Mouse (Mus musculus) thymus, adult 2 months (tissue): ENCODE data around the gene Stom. TPM values are rescaled to one million over a fixed set of nuclear protein-coding genes. Genes with fewer than 3 reads are reported as not detected.
A peak's percentile ranks its signal among the peaks of the same experiment; 100 is the strongest.

ENCODE experiments used
- DNase-seq: peaks from one replicate; pipeline ENCODE4 v3.0.0; 2021
- H3K27ac ChIP-seq: fragments of 200-500 bp; 2 replicates; pipeline ENCODE4 v1.5.1; 2012; ENCODE audit warnings: low read length, control low read depth; ENCODE audit not compliant: control insufficient read depth, insufficient read depth
- H3K27me3 ChIP-seq: fragments of 200-500 bp; 2 replicates; pipeline ENCODE4 v1.6.1; 2012; ENCODE audit warnings: mild to moderate bottlenecking, low read length, moderate library complexity, mixed read lengths; ENCODE audit not compliant: control insufficient read depth, insufficient read depth
- H3K36me3 ChIP-seq: fragments of 200-500 bp; 2 replicates; pipeline ENCODE4 v1.6.1; 2012; ENCODE audit warnings: mild to moderate bottlenecking, low read length, moderate library complexity; ENCODE audit not compliant: control insufficient read depth, insufficient read depth
- H3K4me1 ChIP-seq: fragments of 200-500 bp; replicated peaks from 2 replicates; pipeline ENCODE4 v1.6.1; 2012; ENCODE audit warnings: low read length; ENCODE audit not compliant: control insufficient read depth, insufficient read depth
- H3K4me3 ChIP-seq: fragments of 200-500 bp; 2 replicates; pipeline ENCODE4 v1.5.1; 2012; ENCODE audit warnings: mild to moderate bottlenecking, low read length, control low read depth, moderate library complexity; ENCODE audit not compliant: control insufficient read depth, insufficient read depth
- CTCF ChIP-seq: fragments of 200-500 bp; IDR thresholded peaks from 2 replicates; pipeline ENCODE4 v1.5.1; 2012; ENCODE audit warnings: mild to moderate bottlenecking, control low read depth, low read length, moderate library complexity, borderline replicate concordance; ENCODE audit not compliant: control insufficient read depth, poor library complexity, insufficient read depth; ENCODE audit errors: extremely low read depth
- POLR2A ChIP-seq: fragments of 200-500 bp; IDR thresholded peaks from 2 replicates; pipeline ENCODE4 v1.6.1; 2012; ENCODE audit warnings: mild to moderate bottlenecking, low read length, control low read depth, moderate library complexity; ENCODE audit not compliant: control insufficient read depth, poor library complexity, insufficient read depth; ENCODE audit errors: extremely low read depth
- WGBS: fragments of 180-500 bp; shearing (Covaris S2); methylation state at CpG from one replicate; pipeline ENCODE4 v1.1.7; 2018; 5-methylcytosine and 5-hydroxymethylcytosine counted together
- polyA plus RNA-seq: library from polyadenylated mRNA; depleted of rRNA; stranded (reverse); fragments of >200 nt; gene quantifications from 2 replicates; pipeline ENCODE4 v1.2.3, GENCODE M21; 2012; rRNA removed

The Stom gene
- polyA plus RNA-seq, 1 experiment, result 19.4 TPM

DNA sequence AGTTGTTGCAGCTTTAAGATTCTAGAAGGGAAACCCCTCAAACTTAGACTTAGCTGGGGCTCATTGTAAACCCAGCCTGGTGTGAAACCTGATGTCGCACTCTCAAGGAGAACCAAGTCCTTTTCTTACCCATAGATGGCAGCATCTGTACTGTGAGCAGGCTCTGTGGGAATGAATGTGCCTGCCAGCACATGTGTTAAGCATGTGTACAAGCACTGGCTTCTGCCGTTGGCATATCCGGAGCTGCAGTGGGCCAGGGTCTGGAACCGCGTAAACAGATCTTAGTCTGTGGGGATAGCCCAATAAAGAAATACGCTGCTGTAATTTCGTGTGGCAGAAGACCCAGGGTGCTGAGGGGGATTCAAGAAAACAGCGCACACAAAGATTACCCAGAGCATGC is 71.5 kb downstream of the Stom start:
- H3K27ac ChIP-seq, result peak overlapping the region; percentile 1; the same call in 1 of the 2 replicates
- WGBS, result 10% methylated on average over 8 of the region's 8 CpGs
- no peaks in the 10 kb centered on the region for H3K36me3 ChIP-seq
- no peak overlapping the region for H3K4me3 ChIP-seq
- H3K4me1 ChIP-seq, result peaks cover 32% of the 10 kb centered on the region
- DNase-seq, result peak; percentile 63
- no peak for TF ChIP-seq CTCF
- TF ChIP-seq POLR2A, result no peak
- H3K27me3 ChIP-seq, result no peaks in the 10 kb centered on the region

DNA sequence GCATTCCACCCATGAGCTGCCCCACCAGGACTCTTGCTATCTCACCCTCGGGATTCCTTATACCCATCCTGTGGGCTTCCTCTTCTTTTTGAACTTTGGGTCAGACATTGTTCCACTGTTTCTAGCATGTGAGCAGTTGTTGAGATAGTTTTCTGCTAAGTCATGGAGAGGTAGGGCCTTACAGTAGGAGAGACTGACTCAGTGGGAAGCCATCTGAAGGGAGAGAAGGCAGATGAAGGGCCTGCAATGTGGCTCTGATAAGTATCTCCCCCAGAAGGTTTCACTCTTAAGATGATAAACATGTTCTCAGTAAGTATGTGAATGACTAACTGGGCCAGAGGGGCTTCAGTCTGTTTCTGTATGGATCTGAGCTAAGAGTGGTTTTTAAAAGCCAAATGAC is 72.7 kb downstream of the Stom start:
- no peak for TF ChIP-seq POLR2A
- peaks cover 41% of the 10 kb centered on the region for H3K4me1 ChIP-seq
- DNase-seq, result no peak
- H3K4me3 ChIP-seq, result no peak overlapping the region
- H3K27me3 ChIP-seq, result no peaks in the 10 kb centered on the region
- no peak overlapping the region for H3K27ac ChIP-seq
- H3K36me3 ChIP-seq, result no peaks in the 10 kb centered on the region
- 42% methylated on average over 1 of the region's 1 CpGs for WGBS

Other genes starting within 250 kb of the Stom start
- gene AI182371, start 235.4 kb downstream of the Stom start, polyA plus RNA-seq, result 0.39 and 0.62 TPM in 2 replicates
- gene Cntrl, start 227.5 kb downstream of the Stom start, polyA plus RNA-seq, result 37.5 and 45.2 TPM in 2 replicates
- 84.2 and 136 TPM in 2 replicates for gene Rab14, start 135.9 kb downstream of the Stom start, polyA plus RNA-seq
- gene Gsn, start 80.6 kb downstream of the Stom start, polyA plus RNA-seq, result 393 and 535 TPM in 2 replicates
- gene 4930568D16Rik, start 30.8 kb upstream of the Stom start, polyA plus RNA-seq, result not detected in 2 replicates
- gene 4930402F06Rik, start 60.2 kb upstream of the Stom start, polyA plus RNA-seq, result not detected in 2 replicates
- 22.4 and 33.0 TPM in 2 replicates for gene Ggta1, start 126.3 kb upstream of the Stom start, polyA plus RNA-seq
- 36.2 and 38.8 TPM in 2 replicates for gene Dab2ip, start 221.3 kb upstream of the Stom start, polyA plus RNA-seq